Mouse (Mus musculus) heart, adult 11 months (tissue): ENCODE results near the gene Mctp1.
"Not testable (repeated sequence)": the region's sequence is repeated elsewhere in the genome, so short reads cannot be mapped to it uniquely, and the experiment has no call there.

Source experiments
- DNase-seq: peaks from one replicate; pipeline ENCODE4 v3.0.0; 2022

Gene Mctp1

GRCm38 (mm10) chr13:76482998-76483397, 98.7 kb downstream of the Mctp1 start:
- no peak for DNase-seq

GRCm38 (mm10) chr13:76484086-76484709, 99.9 kb downstream of the Mctp1 start:
- peak; percentile 73 for DNase-seq

- no peak for DNase-seq
Measured at GRCm38 (mm10) chr13:76515896-76516295, 131.6 kb downstream of the Mctp1 start.

DNA sequence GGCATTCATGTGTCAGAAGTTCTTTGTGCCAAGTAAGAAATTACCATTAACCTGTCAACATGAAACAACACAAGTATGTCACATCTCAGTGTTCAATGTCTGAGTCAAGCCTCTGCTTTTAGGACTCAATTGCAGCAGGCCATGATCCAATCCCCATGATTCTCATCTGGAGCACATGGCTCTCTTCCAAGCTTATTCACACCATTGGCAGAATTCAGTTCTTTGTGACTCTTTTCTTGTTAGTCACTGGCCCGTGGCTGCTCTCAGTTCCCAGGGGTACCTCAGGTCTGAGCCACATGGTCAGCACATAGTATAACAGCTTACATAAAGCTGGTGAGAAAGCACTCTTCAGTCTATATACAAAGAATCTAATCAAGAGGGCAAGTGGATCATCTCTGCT, 138.8 kb downstream of the Mctp1 start:
- no peak for DNase-seq

- no peak for DNase-seq
Measured at GRCm38 (mm10) chr13:76527326-76527725, 143.0 kb downstream of the Mctp1 start.

- DNase-seq, result no peak
Measured at GRCm38 (mm10) chr13:76527751-76528150, 143.4 kb downstream of the Mctp1 start.

- DNase-seq, result no peak
Measured at GRCm38 (mm10) chr13:76529915-76530314, 145.6 kb downstream of the Mctp1 start.

- peak; percentile 85 for DNase-seq
Measured at GRCm38 (mm10) chr13:76530867-76531504, 146.7 kb downstream of the Mctp1 start.

- no peak for DNase-seq
Measured at GRCm38 (mm10) chr13:76547854-76548253, 163.5 kb downstream of the Mctp1 start.

DNA sequence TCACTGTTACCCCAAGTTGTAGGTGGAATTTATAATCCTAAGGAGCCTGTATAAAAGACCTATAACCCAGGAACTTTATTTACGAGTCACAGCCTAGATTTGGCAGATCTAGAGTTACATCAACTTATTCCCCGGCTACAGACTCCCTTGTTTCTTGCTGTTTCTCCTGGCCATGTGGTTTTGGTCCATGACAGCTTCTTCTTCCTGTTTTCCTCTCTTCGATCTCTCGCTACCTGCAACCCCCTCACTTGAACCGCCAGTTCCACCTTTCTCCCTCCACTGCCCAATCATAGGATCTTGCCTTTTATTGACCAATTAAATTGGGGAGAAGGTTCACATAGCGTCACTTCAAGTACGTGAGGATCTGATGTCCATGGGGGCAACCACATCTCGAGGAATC, 176.6 kb downstream of the Mctp1 start:
- no peak for DNase-seq

- DNase-seq, result no peak
Measured at GRCm38 (mm10) chr13:76561594-76561993, 177.3 kb downstream of the Mctp1 start.

GRCm38 (mm10) chr13:76564061-76564460, 179.7 kb downstream of the Mctp1 start:
- no peak for DNase-seq

DNA sequence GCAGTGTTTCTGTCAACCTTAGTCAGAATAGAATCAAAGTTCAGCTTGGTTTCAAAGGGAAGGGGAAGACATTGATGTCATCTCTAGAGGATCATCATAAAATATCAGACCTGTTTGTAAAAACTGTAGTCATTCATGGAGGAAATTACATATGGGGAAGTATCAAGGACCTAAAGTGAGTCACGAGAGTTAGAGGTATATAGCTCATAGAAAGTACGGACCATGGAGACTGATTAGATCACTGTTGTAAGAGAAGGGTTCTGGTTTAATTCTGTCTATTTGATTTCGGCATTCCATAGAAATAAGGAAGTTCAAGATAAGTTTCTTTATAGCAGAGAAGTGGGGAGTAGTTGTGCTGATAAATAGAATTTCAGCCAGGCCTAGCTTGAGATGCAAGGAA, 181.7 kb downstream of the Mctp1 start:
- DNase-seq, result no peak

DNA sequence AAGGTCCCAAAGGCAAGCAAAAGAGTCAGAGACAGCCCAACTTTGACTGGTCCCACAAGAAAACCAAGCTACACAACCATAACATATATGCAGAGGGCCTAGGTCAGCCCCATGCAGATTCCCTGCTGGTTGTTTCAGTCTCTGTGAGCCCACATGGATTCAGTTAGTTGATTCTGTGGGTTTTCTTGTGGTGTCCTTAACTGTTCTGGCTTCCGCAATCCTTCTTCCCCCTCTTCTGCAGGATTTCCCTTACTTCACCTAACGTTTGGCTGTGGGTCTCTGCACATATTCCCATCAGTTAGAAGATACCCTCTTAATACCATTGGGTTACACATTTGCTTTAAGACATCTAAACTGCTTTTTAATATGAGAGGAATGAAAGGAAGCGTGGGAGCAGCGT, 183.1 kb downstream of the Mctp1 start:
- no peak for DNase-seq

- DNase-seq, result no peak
Measured at GRCm38 (mm10) chr13:76568569-76569211, 184.4 kb downstream of the Mctp1 start.

DNA sequence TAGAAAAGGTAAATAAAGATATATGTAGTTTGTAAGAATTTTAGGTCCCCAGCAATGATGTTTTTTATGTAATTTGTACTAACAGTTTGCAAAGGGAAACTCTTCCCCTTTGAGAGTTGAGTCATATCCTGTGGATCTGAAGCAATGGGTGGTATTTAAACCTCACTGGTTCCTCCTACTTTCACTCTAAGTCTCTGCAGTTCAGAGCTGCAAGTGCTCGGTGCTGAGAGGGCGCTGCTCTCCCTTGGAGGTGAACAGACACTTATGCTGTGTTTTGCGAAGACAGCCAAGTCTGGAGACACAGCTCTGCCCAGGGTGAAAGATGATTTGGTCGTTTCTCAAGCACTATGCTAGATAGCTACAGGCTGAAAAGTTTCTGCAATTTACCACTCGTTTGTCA, 195.1 kb downstream of the Mctp1 start:
- DNase-seq, result peak; percentile 94

GRCm38 (mm10) chr13:76585447-76585846, 201.1 kb downstream of the Mctp1 start:
- DNase-seq, result no peak

DNA sequence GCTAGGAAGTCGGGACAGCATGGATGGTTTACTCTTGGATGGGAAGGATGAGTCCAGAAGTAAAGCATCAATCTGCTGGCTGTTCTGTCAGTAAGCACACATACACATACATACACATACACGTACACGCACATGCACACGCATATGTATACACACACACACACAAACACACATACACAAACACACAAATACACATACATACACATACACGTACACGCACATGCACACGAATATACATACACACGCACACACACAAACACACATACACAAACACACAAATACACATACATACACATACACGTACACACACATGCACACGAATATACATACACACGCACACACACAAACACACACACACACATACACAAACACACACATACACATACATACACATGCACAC, 206.4 kb downstream of the Mctp1 start:
- not testable (repeated sequence) for DNase-seq

DNA sequence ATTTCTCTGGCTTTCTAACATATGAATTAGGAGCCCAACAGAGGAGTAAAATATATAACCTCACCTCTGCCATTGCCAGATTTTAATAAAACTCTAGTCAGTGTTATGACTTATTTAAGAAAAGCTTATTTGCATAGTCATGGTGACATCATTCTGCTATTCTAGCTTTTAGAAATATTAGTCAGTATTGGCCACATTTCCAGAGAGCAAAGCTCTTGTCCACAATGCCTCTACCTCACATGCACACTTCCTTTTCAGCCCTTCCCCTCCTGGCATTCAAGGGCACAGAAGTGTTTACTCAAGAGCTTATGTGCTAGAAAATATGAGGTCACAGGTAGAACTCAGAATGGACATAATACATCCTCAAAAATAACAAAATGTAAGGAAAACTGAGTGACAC, 206.9 kb downstream of the Mctp1 start:
- DNase-seq, result no peak

DNA sequence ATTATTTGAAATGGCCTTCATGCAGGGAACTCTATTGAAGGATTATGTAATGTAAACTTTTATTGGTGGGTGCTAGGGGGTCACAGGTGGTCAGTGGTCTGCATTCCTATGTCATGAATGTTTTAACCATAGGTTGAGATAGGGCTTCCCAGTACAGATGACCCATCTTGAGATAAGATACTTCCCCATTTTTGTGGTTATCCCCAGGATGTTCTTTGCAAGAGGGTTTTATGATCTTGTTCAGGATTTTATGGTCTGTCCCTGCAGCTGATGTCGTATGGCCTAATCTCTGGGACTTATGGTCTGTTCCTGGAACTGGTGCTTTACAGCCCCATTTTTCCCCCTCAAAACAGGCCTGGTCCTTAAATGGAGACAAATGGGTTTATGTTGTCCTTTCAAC, 207.4 kb downstream of the Mctp1 start:
- DNase-seq, result no peak

GRCm38 (mm10) chr13:76592908-76593307, 208.6 kb downstream of the Mctp1 start:
- DNase-seq, result no peak

GRCm38 (mm10) chr13:76597005-76597404, 212.7 kb downstream of the Mctp1 start:
- DNase-seq, result no peak

DNA sequence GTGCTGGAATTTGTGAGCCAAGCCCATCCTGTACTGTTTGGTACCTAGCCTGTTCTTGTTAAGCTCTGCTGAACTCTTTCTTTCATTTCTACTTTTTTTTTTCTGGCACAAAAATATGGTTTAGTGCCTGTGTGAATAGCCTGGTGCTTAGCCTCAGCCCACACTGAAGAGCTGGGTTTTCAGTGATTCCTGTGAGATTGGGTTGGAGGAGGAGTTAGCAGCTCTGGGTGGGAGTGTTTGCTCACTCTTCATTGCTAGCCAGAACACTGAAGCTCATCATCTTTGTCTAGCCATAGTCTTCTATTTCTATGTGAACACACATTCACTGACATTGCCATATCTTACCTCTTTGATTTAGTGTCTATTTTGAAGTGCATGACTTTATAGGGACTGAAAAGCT, 225.1 kb downstream of the Mctp1 start:
- DNase-seq, result no peak

DNA sequence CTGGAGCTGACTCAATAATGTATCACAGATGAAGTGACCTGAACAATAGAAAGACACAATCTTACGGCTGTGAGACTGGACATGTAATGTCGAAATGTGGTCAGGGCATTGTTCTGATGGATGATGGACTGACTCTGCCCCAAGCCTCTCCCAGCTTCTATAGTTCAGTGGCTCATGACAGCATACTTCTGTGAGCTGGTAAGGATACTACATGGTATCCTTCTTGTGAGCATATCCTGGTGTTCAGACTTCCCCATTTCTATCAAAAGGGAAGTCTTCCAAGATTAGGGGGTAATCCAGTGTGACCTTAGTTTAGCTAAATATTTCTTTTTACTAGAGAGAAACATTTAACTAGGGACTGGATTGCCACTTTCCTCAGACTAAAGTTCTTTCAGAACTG, 227.2 kb downstream of the Mctp1 start:
- no peak for DNase-seq

DNA sequence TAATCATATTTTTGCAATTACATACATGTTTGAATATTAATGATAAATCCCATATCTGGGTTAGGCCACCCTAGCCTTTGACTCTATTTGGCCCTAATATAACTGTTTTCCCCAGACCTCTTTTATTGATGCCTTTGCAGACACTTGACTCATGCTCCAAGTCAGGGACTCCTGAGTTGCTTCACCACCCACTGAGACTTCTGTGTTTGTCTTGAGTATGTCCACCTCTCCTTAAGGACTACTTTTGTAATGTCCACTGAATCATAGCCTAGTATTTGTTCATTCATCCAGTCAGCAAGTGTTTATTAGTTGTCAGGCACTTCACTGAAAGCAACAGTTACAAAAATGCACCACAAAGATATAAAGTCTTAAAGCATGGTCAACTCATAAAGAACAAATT, 235.8 kb downstream of the Mctp1 start:
- no peak for DNase-seq
